Mouse (Mus musculus): ENCODE data around the gene Syt1.

DNA sequence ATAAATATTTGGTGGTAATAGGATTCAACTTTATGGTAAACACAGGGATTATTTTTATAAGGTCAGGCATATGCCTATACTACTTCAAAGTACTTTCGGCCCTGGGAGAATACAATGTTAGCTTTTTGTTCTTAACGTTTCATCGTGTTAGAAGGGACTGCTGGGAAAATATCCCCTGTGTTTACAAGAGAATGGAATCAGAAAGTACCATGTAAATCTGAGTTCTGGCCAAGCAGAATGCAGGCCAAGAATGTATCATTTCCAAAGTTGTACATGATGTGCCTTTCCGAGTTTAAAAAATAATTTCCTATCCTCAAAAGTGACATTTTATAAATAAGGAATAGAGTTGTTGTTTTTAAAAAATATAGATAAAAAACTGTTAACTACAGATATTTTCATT lies 121.7 kb downstream of the Syt1 start:
- TF ChIP-seq CTCF (IDR thresholded peaks at IDR 0.05; ENCODE audit: borderline replicate concordance, extremely low read depth, insufficient read depth, insufficient read length) (no peak), POLR2A (IDR thresholded peaks at IDR 0.05; ENCODE audit: borderline replicate concordance, extremely low read depth, insufficient read depth, insufficient read length, poor library complexity, severe bottlenecking) (no peak)
